8 mouse cellular contexts compared by ENCODE assay signal in genomic region chr2:34249141-34249960, GRCm38 (mm10).
DNase-seq lines count a peak whose midpoint lies in the region; ATAC-seq and TF ChIP-seq lines count a peak whose summit lies in the region.

No protein-coding gene starts in this region.

- peak; percentile 32; the same call in 1 of the 2 replicates for ATAC-seq in embryonic facial prominence, embryonic 13.5 days (ENCODE audit: insufficient number of reproducible peaks, insufficient read depth, low FRiP score, low TSS enrichment, low read depth)
- ATAC-seq in kidney, embryonic 14.5 days (ENCODE audit: low FRiP score, low TSS enrichment) = peak; percentile 90
- no peak for ATAC-seq in limb, embryonic 15.5 days (ENCODE audit: insufficient number of reproducible peaks, low FRiP score, low TSS enrichment, low read depth)
- peak; percentile 84 for ATAC-seq in midbrain, postnatal 0 days (ENCODE audit: low FRiP score)
- peak; percentile 68 for ATAC-seq in stomach, embryonic 15.5 days (ENCODE audit: insufficient read depth, low FRiP score, low read depth)

- H3K4me1 ChIP-seq in embryonic facial prominence, embryonic 13.5 days = peaks cover 27% of the 10 kb centered on the region
- peaks cover 9% of the 10 kb centered on the region; the same call in 1 of the 2 replicates for H3K4me1 ChIP-seq in heart, embryonic 10.5 days
- peaks cover 16% of the 10 kb centered on the region for H3K4me1 ChIP-seq in kidney, embryonic 14.5 days (ENCODE audit: control insufficient read depth, insufficient read depth, low read length)
- peaks cover 5% of the 10 kb centered on the region; the same call in 1 of the 2 replicates for H3K4me1 ChIP-seq in limb, embryonic 15.5 days
- H3K4me1 ChIP-seq in midbrain, postnatal 0 days (ENCODE audit: insufficient read depth, low read length) = no peaks in the 10 kb centered on the region
- H3K4me1 ChIP-seq in stomach, embryonic 15.5 days = peaks cover 3% of the 10 kb centered on the region; the same call in 1 of the 2 replicates

- WGBS in embryonic facial prominence, embryonic 13.5 days = 1% methylated on average over 15 of the region's 15 CpGs
- WGBS in heart, embryonic 10.5 days = 2% methylated on average over 15 of the region's 15 CpGs
- under 1% methylated on average over 15 of the region's 15 CpGs for WGBS in kidney, embryonic 14.5 days
- 1% methylated on average over 15 of the region's 15 CpGs for WGBS in limb, embryonic 15.5 days
- 0% methylated on average over 15 of the region's 15 CpGs for WGBS in midbrain, postnatal 0 days
- WGBS in stomach, embryonic 15.5 days = 2% methylated on average over 15 of the region's 15 CpGs

- peak overlapping the region; percentile 6 for H3ac ChIP-seq in C2C12 (ENCODE audit: control insufficient read depth, insufficient read length, low read depth)

- DNase-seq in adrenal gland, postnatal 4 days (ENCODE audit: low spot score in 2 of 2) = peak; percentile 5 to 15
- DNase-seq in heart, embryonic 10.5 days (ENCODE audit: low spot score) = peak; percentile 88
- DNase-seq in midbrain, postnatal 0 days (ENCODE audit: low spot score) = peak; percentile 84

- H3K79me2 ChIP-seq in C2C12 (ENCODE audit: control insufficient read depth, insufficient read depth) = no peaks in the 10 kb centered on the region

- H3K79me3 ChIP-seq in C2C12 (ENCODE audit: low read depth) = no peaks in the 10 kb centered on the region

- H3K9me3 ChIP-seq in embryonic facial prominence, embryonic 13.5 days = no peaks in the 10 kb centered on the region
- H3K9me3 ChIP-seq in heart, embryonic 10.5 days = no peaks in the 10 kb centered on the region
- no peaks in the 10 kb centered on the region for H3K9me3 ChIP-seq in kidney, embryonic 14.5 days (ENCODE audit: control insufficient read depth, low read length)
- H3K9me3 ChIP-seq in limb, embryonic 15.5 days = no peaks in the 10 kb centered on the region
- no peaks in the 10 kb centered on the region for H3K9me3 ChIP-seq in midbrain, postnatal 0 days (ENCODE audit: low read length)
- no peaks in the 10 kb centered on the region for H3K9me3 ChIP-seq in stomach, embryonic 15.5 days

- peak overlapping the region; percentile 77 for H3K9ac ChIP-seq in embryonic facial prominence, embryonic 13.5 days
- peak overlapping the region; percentile 57 for H3K9ac ChIP-seq in kidney, embryonic 14.5 days (ENCODE audit: low read depth, low read length)
- H3K9ac ChIP-seq in limb, embryonic 15.5 days = peak overlapping the region; percentile 45
- H3K9ac ChIP-seq in midbrain, postnatal 0 days (replicated peaks; ENCODE audit: low read length, poor library complexity, severe bottlenecking) = peak overlapping the region; percentile 60
- H3K9ac ChIP-seq in stomach, embryonic 15.5 days = peak overlapping the region; percentile 27; the same call in 1 of the 2 replicates

- H3K36me3 ChIP-seq in C2C12 (ENCODE audit: control insufficient read depth, insufficient read depth) = no peaks in the 10 kb centered on the region
- H3K36me3 ChIP-seq in embryonic facial prominence, embryonic 13.5 days = no peaks in the 10 kb centered on the region
- no peaks in the 10 kb centered on the region for H3K36me3 ChIP-seq in heart, embryonic 10.5 days
- no peaks in the 10 kb centered on the region for H3K36me3 ChIP-seq in kidney, embryonic 14.5 days (ENCODE audit: control insufficient read depth, insufficient read depth, low read length)
- H3K36me3 ChIP-seq in limb, embryonic 15.5 days = no peaks in the 10 kb centered on the region
- no peaks in the 10 kb centered on the region for H3K36me3 ChIP-seq in midbrain, postnatal 0 days (ENCODE audit: insufficient read depth, low read length)
- H3K36me3 ChIP-seq in stomach, embryonic 15.5 days = no peaks in the 10 kb centered on the region

- no peaks in the 10 kb centered on the region for H3K27me3 ChIP-seq in C2C12 (ENCODE audit: control insufficient read depth, insufficient read depth, insufficient read length)
- H3K27me3 ChIP-seq in embryonic facial prominence, embryonic 13.5 days = no peaks in the 10 kb centered on the region
- no peaks in the 10 kb centered on the region for H3K27me3 ChIP-seq in heart, embryonic 10.5 days (ENCODE audit: insufficient read depth, poor library complexity, severe bottlenecking)
- H3K27me3 ChIP-seq in kidney, embryonic 14.5 days (ENCODE audit: control insufficient read depth, insufficient read depth, low read length) = no peaks in the 10 kb centered on the region
- H3K27me3 ChIP-seq in limb, embryonic 15.5 days = no peaks in the 10 kb centered on the region
- H3K27me3 ChIP-seq in midbrain, postnatal 0 days (ENCODE audit: insufficient read depth, low read length) = no peaks in the 10 kb centered on the region
- H3K27me3 ChIP-seq in stomach, embryonic 15.5 days (replicated peaks) = no peaks in the 10 kb centered on the region

- peak overlapping the region; percentile 34 for H3K4me3 ChIP-seq in C2C12 (ENCODE audit: insufficient read depth, poor library complexity, severe bottlenecking)
- peak overlapping the region; percentile 55 for H3K4me3 ChIP-seq in embryonic facial prominence, embryonic 13.5 days
- peak overlapping the region; percentile 69 for H3K4me3 ChIP-seq in heart, embryonic 10.5 days
- H3K4me3 ChIP-seq in kidney, embryonic 14.5 days (ENCODE audit: low read length) = peak overlapping the region; percentile 51
- H3K4me3 ChIP-seq in limb, embryonic 15.5 days = peak overlapping the region; percentile 51
- peak overlapping the region; percentile 45 for H3K4me3 ChIP-seq in midbrain, postnatal 0 days (ENCODE audit: low read depth, low read length)
- H3K4me3 ChIP-seq in stomach, embryonic 15.5 days (replicated peaks) = peak overlapping the region; percentile 49

- peak overlapping the region; percentile 81 for H3K4me2 ChIP-seq in embryonic facial prominence, embryonic 13.5 days
- H3K4me2 ChIP-seq in kidney, embryonic 14.5 days (replicated peaks; ENCODE audit: low read depth, low read length) = peak overlapping the region; percentile 67
- peak overlapping the region; percentile 83 for H3K4me2 ChIP-seq in limb, embryonic 15.5 days
- peak overlapping the region; percentile 75 for H3K4me2 ChIP-seq in midbrain, postnatal 0 days (ENCODE audit: low read depth, low read length, poor library complexity, severe bottlenecking)
- peak overlapping the region; percentile 79 for H3K4me2 ChIP-seq in stomach, embryonic 15.5 days

- peak overlapping the region; percentile 66 for H3K27ac ChIP-seq in embryonic facial prominence, embryonic 13.5 days
- H3K27ac ChIP-seq in heart, embryonic 10.5 days = peak overlapping the region; percentile 89
- peak overlapping the region; percentile 70 for H3K27ac ChIP-seq in kidney, embryonic 14.5 days (ENCODE audit: low read depth, low read length)
- H3K27ac ChIP-seq in limb, embryonic 15.5 days = peak overlapping the region; percentile 74; the same call in 1 of the 2 replicates
- H3K27ac ChIP-seq in midbrain, postnatal 0 days (ENCODE audit: low read depth, low read length) = peak overlapping the region; percentile 92
- peak overlapping the region; percentile 66 for H3K27ac ChIP-seq in stomach, embryonic 15.5 days

- TF ChIP-seq CTCF in C2C12 (IDR thresholded peaks at IDR 0.05; ENCODE audit: control insufficient read depth, insufficient read depth, insufficient read length) = no peak
- TF ChIP-seq CTCF in midbrain, postnatal 0 days (IDR thresholded peaks at IDR 0.05) = peak; percentile 68

TF ChIP-seq in C2C12, 6 proteins besides CTCF, POLR2A, EP300 and RAD21:
- no peak for TF ChIP-seq CEBPB (IDR thresholded peaks at IDR 0.05; ENCODE audit: low read depth)
- no peak for TF ChIP-seq FOSL1 (IDR thresholded peaks at IDR 0.05; ENCODE audit: insufficient read depth, low read length, poor library complexity, severe bottlenecking)
- TF ChIP-seq MYOG (IDR thresholded peaks at IDR 0.05; ENCODE audit: control insufficient read depth, extremely low read depth, insufficient read length) = no peak
- TF ChIP-seq MYOD1 (IDR thresholded peaks at IDR 0.05; ENCODE audit: control insufficient read depth, insufficient read length, low read depth) = no peak
- TF ChIP-seq USF1 (IDR thresholded peaks at IDR 0.05; ENCODE audit: low read depth) = no peak
- no peak for TF ChIP-seq MAX (IDR thresholded peaks at IDR 0.05)

Comparison
In these comparisons a context has a peak if more than half of its experiments do, and no peak if none do; other contexts are left out.
1. DNase-seq: peak in every context shown above with its lines; median percentile 88 in heart, embryonic 10.5 days; 84 in midbrain, postnatal 0 days; 10 in adrenal gland, postnatal 4 days.
2. H3K9ac ChIP-seq: peak in every context shown above with its lines; median percentile 77 in embryonic facial prominence, embryonic 13.5 days; 60 in midbrain, postnatal 0 days; 57 in kidney, embryonic 14.5 days; 45 in limb, embryonic 15.5 days; 27 in stomach, embryonic 15.5 days.